Mouse (Mus musculus) olfactory bulb, adult 2 months (tissue): ENCODE results near the gene Cntf.

Experiments
- CTCF ChIP-seq: fragments of 200-500 bp; IDR thresholded peaks from 2 replicates; pipeline ENCODE4 v1.5.1; 2012; ENCODE audit warnings: low read depth, mild to moderate bottlenecking, low read length, moderate library complexity; ENCODE audit not compliant: insufficient read depth
- POLR2A ChIP-seq: fragments of 200-500 bp; IDR thresholded peaks from 2 replicates; pipeline ENCODE4 v1.6.1; 2012; ENCODE audit warnings: mild to moderate bottlenecking, low read depth, low read length, moderate library complexity; ENCODE audit not compliant: insufficient read depth

DNA sequence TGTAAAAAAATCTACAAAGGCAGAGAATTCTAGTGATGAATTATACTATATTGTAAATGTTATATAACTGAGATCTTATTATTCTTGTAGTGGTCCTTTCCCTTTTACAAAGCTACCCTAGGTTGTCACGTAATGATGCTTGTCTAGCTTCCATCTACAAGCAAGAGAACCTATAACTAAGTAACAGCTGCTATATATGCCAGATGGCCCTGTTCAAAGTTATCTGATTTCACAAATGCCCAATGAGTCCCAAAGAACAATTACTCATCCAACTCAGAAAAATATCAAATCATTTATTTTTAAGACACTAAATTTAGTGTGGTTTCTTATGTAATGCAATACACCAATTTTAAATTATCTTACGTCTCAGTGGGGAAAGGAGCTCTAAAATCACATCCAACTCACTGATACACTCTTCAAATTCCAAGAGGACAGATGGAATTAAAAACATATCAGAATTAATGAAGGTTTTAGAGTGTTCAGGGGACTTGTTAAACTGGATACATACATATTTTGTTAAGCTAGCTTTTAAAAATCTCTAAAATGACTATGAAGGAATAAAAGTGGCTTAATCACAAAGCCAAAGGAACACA, 21.5 kb upstream of the Cntf start:
- no peak for TF ChIP-seq POLR2A
- TF ChIP-seq CTCF, result no peak
